29 mouse cellular contexts compared by ENCODE assay signal in genomic region chr16:85061725-85062124, GRCm38 (mm10).
DNase-seq lines count a peak whose midpoint lies in the region; ATAC-seq and TF ChIP-seq lines count a peak whose summit lies in the region.
"Had no signal": no experiment of that assay in that cellular context is flagged by ENCODE, and none has a peak within 500 bp of the region (broad histone marks: within the 10 kb centered on the region; RNA-seq: fewer than 3 reads in every experiment).

No protein-coding gene starts in this region.

- WGBS in liver, adult 2 months, result 83% methylated on average over 4 of the region's 4 CpGs
- WGBS in liver, postnatal 0 days (ENCODE audit: insufficient replicate concordance), result 80% methylated on average over 4 of the region's 4 CpGs
- whole genome bisulfite sequencing in lung, postnatal 0 days, result 85% methylated on average over 4 of the region's 4 CpGs

- TF ChIP-seq EP300 in liver, postnatal 0 days (IDR thresholded peaks at IDR 0.05; ENCODE audit: low read depth), result no peak
- no peak for TF ChIP-seq EP300 in lung, postnatal 0 days (IDR thresholded peaks at IDR 0.05)

- H3K9me3 ChIP-seq in liver, postnatal 0 days (ENCODE audit: low read length), result no peaks in the 10 kb centered on the region
- no peaks in the 10 kb centered on the region for H3K9me3 ChIP-seq in lung, postnatal 0 days (ENCODE audit: low read length)
- H3K9me3 ChIP-seq: embryonic facial prominence, embryonic 13.5 days; forebrain, embryonic 15.5 days; heart, embryonic 12.5 days; lung, embryonic 15.5 days; midbrain, embryonic 15.5 days had no signal

- peak; percentile 22; the same call in 1 of the 2 replicates for ATAC-seq in frontal cortex, adult (ENCODE audit: low TSS enrichment)
- ATAC-seq in liver, postnatal 0 days, result no peak
- ATAC-seq in megakaryocyte-erythroid progenitor cell, adult 5-6 weeks (replicated peaks; ENCODE audit: low FRiP score, low TSS enrichment, poor library complexity, severe bottlenecking), result no peak
- no peak for ATAC-seq in lung, postnatal 0 days
- ATAC-seq: forebrain, embryonic 15.5 days; hindbrain, postnatal 0 days; intestine, embryonic 16.5 days; midbrain, embryonic 15.5 days had no signal

- H3K27ac ChIP-seq in liver, adult 2 months (replicated peaks; ENCODE audit: insufficient read depth, low read depth, low read length), result no peak overlapping the region
- no peak overlapping the region for H3K27ac ChIP-seq in liver, postnatal 0 days (ENCODE audit: low read depth)
- no peak overlapping the region for H3K27ac ChIP-seq in lung, postnatal 0 days (ENCODE audit: low read length)
- H3K27ac ChIP-seq: embryonic facial prominence, embryonic 13.5 days; forebrain, embryonic 15.5 days; hindbrain, embryonic 10.5 days; hindbrain, postnatal 0 days; liver, embryonic 14.5 days; lung, embryonic 15.5 days; midbrain, embryonic 15.5 days; stomach, postnatal 0 days had no signal

- H3K9ac ChIP-seq in liver, adult 2 months (ENCODE audit: low read depth, low read length), result no peak overlapping the region
- H3K9ac ChIP-seq in liver, postnatal 0 days (replicated peaks), result no peak overlapping the region
- no peak overlapping the region for H3K9ac ChIP-seq in lung, postnatal 0 days (replicated peaks; ENCODE audit: low read depth)
- H3K9ac ChIP-seq: embryonic facial prominence, embryonic 13.5 days; forebrain, embryonic 15.5 days; heart, embryonic 12.5 days; liver, embryonic 14.5 days; lung, embryonic 15.5 days; midbrain, embryonic 15.5 days had no signal

- H3K79me2 ChIP-seq in liver, adult 2 months (ENCODE audit: control insufficient read depth, insufficient read depth, low read length), result no peaks in the 10 kb centered on the region
- peaks cover 4% of the 10 kb centered on the region for H3K79me2 ChIP-seq in myocyte (ENCODE audit: control insufficient read depth, insufficient read depth)

- no peaks in the 10 kb centered on the region for H3K36me3 ChIP-seq in liver, adult 2 months (ENCODE audit: control insufficient read depth, insufficient read depth, low read length)
- H3K36me3 ChIP-seq in liver, postnatal 0 days (replicated peaks; ENCODE audit: insufficient read depth, low read length), result no peaks in the 10 kb centered on the region
- peaks cover 5% of the 10 kb centered on the region for H3K36me3 ChIP-seq in myocyte (ENCODE audit: control insufficient read depth, insufficient read depth)
- no peaks in the 10 kb centered on the region for H3K36me3 ChIP-seq in lung, postnatal 0 days (ENCODE audit: insufficient read depth, low read length)
- H3K36me3 ChIP-seq: G1E; midbrain, embryonic 15.5 days had no signal

- H3K4me1 ChIP-seq in liver, adult 2 months (ENCODE audit: control insufficient read depth, insufficient read depth, low read length), result no peaks in the 10 kb centered on the region
- no peaks in the 10 kb centered on the region for H3K4me1 ChIP-seq in liver, postnatal 0 days (ENCODE audit: insufficient read depth)
- H3K4me1 ChIP-seq in lung, postnatal 0 days (ENCODE audit: insufficient read depth, low read depth, low read length), result no peaks in the 10 kb centered on the region
- H3K4me1 ChIP-seq: hindbrain, embryonic 10.5 days had no signal

- TF ChIP-seq POLR2A in liver, adult 2 months (IDR thresholded peaks at IDR 0.05; ENCODE audit: extremely low read depth, insufficient read depth, low read length), result no peak
- TF ChIP-seq POLR2A in myocyte (IDR thresholded peaks at IDR 0.05; ENCODE audit: insufficient read length, low read depth), result no peak

- H3ac ChIP-seq in myocyte (ENCODE audit: control insufficient read depth, insufficient read length), result no peak overlapping the region

- H3K4me3 ChIP-seq in liver, adult 2 months (ENCODE audit: insufficient read depth, low read depth, low read length), result no peak overlapping the region
- H3K4me3 ChIP-seq in liver, postnatal 0 days (ENCODE audit: low read depth, low read length), result no peak overlapping the region
- H3K4me3 ChIP-seq in myocyte, result no peak overlapping the region
- H3K4me3 ChIP-seq in lung, postnatal 0 days (ENCODE audit: low read depth, low read length), result no peak overlapping the region
- H3K4me3 ChIP-seq: embryonic facial prominence, embryonic 13.5 days; forebrain, embryonic 15.5 days; heart, embryonic 12.5 days; hindbrain, embryonic 10.5 days; lung, embryonic 15.5 days; midbrain, embryonic 15.5 days had no signal

- DNase-seq in frontal cortex, adult 2 months (ENCODE audit: extremely low spot score in 1 of 2, low spot score in 1 of 2), result no peak
- peak; percentile 13 for DNase-seq in liver, adult 2 months (ENCODE audit: extremely low read depth, low read depth, low spot score)
- DNase-seq in liver, postnatal 0 days, result no peak
- peak; percentile 50 for DNase-seq in adrenal gland, postnatal 14 days
- DNase-seq in lung, postnatal 0 days (ENCODE audit: low spot score), result no peak
- DNase-seq: B cell, adult 2 months; cerebellum, adult 18-20 months; cerebellum, postnatal 25 days; gastrocnemius, postnatal 25 days; heart, adult 18-20 months; heart, postnatal 10 days; kidney, postnatal 14 days; lung, postnatal 4 days; thymus, adult 2 months had no signal

- no peak for TF ChIP-seq CTCF in liver, adult 2 months (IDR thresholded peaks at IDR 0.05; ENCODE audit: low read depth, low read length)
- no peak for TF ChIP-seq CTCF in liver, postnatal 0 days (IDR thresholded peaks at IDR 0.05; ENCODE audit: low read depth)
- TF ChIP-seq CTCF in lung, postnatal 0 days (IDR thresholded peaks at IDR 0.05), result no peak

- no peak overlapping the region for H3K4me2 ChIP-seq in liver, postnatal 0 days (ENCODE audit: low read depth, low read length)
- no peak overlapping the region for H3K4me2 ChIP-seq in myocyte (ENCODE audit: low read depth)
- no peak overlapping the region for H3K4me2 ChIP-seq in lung, postnatal 0 days (replicated peaks; ENCODE audit: low read depth, low read length)
- H3K4me2 ChIP-seq: embryonic facial prominence, embryonic 13.5 days; forebrain, embryonic 15.5 days; heart, embryonic 12.5 days; lung, embryonic 15.5 days; midbrain, embryonic 15.5 days had no signal

- no peaks in the 10 kb centered on the region for H3K27me3 ChIP-seq in liver, adult 2 months (ENCODE audit: control insufficient read depth, insufficient read depth, low read length)
- no peaks in the 10 kb centered on the region for H3K27me3 ChIP-seq in liver, postnatal 0 days (ENCODE audit: insufficient read depth, low read length)
- no peaks in the 10 kb centered on the region for H3K27me3 ChIP-seq in myocyte (ENCODE audit: control insufficient read depth, insufficient read depth, insufficient read length)
- H3K27me3 ChIP-seq in lung, postnatal 0 days (replicated peaks; ENCODE audit: insufficient read depth, low read length), result no peaks in the 10 kb centered on the region
- H3K27me3 ChIP-seq: CH12.LX; embryonic facial prominence, embryonic 13.5 days; forebrain, embryonic 15.5 days; heart, embryonic 12.5 days; lung, embryonic 15.5 days; midbrain, embryonic 15.5 days had no signal

TF ChIP-seq in myocyte, 11 proteins besides CTCF, POLR2A, EP300 and RAD21:
- TF ChIP-seq E2F4 (IDR thresholded peaks at IDR 0.05; ENCODE audit: insufficient read depth) (no peak), CEBPB (IDR thresholded peaks at IDR 0.05; ENCODE audit: insufficient read depth, poor library complexity, severe bottlenecking) (peak; percentile 7; the same call in 1 of the 2 replicates)

Comparison
In these comparisons a context has a peak if more than half of its experiments do, and no peak if none do; other contexts are left out.
1. DNase-seq: peak in liver, adult 2 months (single experiment) and adrenal gland, postnatal 14 days (single experiment); none in frontal cortex, adult 2 months (0 of 2), liver, postnatal 0 days (single experiment) and lung, postnatal 0 days (single experiment).